Mouse (Mus musculus) gonadal fat pad, adult 2 months (tissue): Measurements from ENCODE around the gene Myadml2. TPM values are rescaled to one million over a fixed set of nuclear protein-coding genes. Genes with fewer than 3 reads are reported as not detected.

Source experiments
- DNase-seq: peaks from one replicate; pipeline ENCODE4 v3.0.0-alpha.2; 2012; ENCODE audit warnings: low read depth
- polyA plus RNA-seq: library from polyadenylated mRNA; depleted of rRNA; stranded (reverse); fragments of >200 nt; gene quantifications from 2 replicates; pipeline ENCODE4 v1.2.3, GENCODE M21; 2012

Gene Myadml2
- polyA plus RNA-seq, 1 experiment, result 0.26 TPM

DNA sequence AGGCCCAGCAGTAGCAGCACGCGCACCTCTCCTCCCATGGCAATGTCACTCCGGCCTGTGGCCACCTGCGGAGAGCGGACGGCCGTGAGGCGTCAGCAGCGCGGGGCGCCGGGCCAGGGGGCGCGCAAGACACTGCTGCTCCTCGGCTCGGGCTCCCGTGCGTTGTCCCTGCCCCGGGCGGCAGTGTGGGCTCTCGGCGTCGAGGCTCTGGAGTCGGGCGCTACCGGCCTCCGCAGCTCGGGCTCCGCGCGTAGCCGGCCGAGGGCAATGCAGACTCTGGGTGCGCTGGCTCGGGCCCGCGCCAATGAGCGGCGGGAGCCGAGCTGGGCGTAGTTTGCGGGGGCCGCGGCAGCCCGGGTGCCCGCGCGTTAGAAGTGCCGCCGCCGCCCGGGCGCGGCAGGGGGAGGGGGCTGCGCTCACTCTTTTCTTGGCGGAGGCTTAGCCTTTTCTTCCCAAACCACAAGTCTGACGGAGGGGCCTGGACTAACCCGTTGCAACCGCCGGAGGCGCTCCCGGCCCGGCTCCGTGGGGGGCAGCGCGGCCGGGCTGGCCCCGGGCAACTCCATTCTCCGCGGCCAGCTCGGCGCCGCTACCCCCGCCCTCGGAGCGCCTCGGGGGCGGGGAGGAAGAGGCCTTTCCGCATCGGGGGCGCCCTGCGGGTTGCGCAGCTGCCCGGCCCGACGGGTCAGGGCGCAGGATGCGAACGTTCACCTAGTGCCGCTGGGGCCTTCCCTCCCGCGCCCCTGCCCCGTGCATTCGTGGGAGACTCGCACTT, 12.5 kb upstream of the Myadml2 start:
- no peak for DNase-seq

DNA sequence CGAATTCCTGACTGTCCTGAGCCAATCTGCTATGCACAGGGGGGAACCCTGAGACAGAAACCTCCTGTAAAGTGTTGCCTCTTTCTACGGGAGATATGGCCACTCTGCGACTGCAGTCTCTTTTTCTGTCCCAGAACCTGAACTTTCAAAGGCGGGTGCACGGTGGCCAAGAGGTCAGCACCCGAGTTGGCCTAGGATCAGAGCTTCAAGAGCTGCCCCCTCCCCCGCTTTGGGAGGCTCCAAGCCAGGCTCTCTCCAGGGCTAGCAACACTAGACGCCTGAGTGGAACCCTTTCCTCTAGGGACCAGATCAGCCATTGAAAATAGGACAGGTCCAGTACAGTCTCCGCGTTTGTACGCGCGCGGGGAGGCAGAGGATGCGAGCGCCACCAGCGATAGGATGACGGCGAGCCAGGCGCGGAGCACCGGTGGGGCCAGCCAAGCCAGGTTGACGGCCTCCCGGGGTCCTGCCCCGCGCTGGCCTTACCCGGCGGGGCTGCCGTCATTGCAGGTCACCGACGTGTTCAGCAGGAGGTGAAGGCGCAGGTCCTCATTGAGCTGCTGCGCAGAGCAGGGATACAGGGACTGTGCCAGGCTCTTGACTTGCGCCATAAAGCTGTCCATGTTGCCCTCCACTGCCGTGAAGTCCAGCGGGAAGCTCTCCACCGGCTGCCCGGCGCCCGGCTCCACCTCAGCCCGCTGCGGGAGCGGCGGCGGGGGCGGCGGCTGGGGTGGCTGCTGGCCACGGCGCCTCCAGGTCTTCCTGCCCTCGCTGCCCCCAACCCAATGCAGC, 11.7 kb upstream of the Myadml2 start:
- no peak for DNase-seq

DNA sequence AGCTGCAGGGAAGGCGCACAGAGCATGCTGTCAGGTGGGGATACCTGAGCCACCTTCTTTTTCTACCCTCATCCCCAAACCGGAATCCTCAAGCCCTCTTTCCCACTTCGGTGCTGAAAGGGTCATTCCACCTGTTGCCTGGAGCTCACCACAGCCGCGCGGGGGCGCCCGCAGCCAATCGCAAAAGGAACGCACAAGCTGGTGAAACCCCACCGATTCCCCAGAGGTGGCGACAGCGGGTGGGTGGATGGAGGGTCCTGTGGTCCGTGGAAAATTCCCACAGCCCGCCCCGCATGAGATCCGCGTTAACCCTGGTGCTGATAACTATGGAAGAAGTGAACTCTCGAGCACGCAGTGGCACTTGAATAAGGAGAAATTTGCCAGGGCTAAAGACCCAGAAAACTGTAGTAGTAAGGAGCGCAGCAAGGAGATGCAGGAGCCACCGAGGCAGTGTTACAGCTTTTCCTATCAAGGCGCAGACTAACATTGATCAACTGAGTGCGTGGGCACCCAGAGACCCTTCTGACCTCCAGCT, 11.0 kb upstream of the Myadml2 start:
- no peak for DNase-seq

DNA sequence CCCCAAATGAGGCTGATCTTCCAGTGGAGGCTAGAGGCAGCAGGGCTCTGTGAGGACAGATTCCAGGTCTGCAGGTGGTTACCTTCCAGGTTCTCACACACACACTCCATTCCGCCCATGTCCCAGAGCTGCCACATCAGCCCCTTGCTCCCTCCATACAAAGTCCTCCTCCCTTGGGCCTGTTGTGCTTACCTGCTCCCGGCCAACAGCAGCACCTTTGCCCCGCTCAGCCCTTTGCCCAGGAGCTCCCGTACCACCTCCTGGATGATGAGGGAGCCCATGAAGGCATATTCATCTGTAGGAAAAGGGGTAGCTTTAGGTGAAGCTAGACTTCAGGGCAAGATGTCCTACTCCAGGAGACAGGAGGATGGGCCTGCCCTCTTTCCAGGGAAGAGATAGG, 9.3 kb upstream of the Myadml2 start:
- DNase-seq, result no peak

DNA sequence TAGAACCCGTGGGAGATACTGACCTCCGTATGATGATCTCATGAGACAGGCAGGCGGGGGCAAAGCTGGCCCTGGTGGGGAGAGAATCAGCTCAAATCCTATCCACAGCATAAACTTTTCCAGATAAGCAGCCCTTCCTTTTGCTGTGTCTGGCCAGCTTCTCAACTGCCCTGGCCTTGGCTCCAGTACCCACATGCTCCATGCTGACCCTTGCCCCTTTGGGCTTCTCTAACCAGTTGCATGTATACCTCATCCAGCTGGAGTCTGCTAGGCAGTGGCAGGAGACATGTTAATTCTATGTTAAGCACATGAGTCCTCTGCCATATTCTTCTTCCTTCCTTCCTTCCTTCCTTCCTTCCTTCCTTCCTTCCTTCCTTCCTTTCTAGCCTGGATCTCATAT, 6.8 kb upstream of the Myadml2 start:
- no peak for DNase-seq

DNA sequence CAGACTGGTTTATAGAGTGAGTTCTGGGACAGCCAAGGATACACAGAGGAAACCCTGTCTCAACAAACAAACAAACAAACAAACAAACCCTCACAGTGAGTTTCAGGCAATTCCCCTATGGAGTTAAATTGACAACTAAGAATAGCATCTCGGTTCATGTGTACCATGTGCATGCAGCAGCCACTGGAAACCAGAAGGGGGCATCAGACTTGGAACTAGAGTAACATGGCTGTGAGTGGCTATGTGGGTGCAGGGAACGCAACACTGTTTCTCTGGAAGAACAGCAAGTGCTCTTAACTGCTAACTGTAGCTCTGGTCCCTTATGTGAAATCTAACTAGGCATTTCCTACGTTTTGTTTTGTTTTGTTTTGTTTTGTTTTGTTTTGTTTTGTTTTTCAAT, 3.9 kb upstream of the Myadml2 start:
- no peak for DNase-seq

DNA sequence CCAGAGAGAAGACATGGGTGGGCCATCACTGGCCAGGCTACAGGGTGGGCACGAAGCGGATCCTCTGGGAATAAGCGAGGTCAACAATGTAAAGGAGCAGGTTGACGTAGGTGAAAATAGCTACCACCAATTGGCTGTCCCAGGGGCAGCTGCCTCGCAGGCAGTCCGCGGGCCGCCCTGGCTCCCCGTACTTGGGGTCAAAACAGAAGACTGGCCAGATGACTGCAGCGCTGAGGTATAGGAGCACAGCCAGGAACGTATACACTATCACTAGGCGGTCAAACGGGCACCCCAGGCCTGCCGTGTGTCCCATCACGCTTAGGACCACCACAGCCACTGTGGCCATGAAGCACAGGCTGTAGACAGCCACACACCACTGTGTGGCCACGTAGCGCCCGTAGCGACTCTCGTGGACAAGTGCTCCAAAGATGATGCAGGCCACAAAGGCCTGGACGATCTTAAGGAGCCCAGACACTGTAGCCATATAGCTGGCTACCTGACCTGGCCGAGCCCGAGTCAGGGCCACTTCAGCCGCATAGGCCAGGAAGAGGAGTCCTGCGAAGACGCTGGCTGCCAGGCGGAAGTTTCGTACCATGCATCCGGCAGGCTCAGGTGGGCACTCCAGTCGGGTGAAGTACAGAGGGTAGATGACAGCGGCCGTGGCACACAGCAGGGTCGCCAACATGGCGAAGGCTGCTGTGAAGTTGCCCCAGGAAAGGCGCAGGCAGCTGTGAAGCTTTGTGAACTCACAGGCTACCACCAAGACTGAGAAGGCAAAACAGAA, 719 bp downstream of the Myadml2 start:
- DNase-seq, result no peak

DNA sequence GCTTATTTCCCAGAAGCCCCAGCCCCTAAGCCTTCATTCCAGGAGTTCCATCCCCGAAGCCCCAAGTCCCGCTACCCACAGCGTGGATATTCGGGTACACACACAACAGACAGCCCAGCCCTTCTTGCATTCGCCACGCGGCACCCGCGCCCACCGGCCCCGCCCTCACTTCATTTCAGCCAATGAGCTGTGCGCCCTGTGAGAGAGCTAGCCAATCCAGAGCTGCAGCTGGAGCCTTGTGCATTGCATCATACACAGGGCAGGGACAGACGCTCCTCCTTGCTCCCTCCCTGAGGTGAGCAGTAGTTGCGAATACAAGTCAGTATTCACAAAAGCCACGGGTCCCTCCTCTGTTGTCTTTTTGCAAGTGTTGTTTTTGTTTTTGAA, 4.4 kb downstream of the Myadml2 start, which contains the start of gene Pycr1:
Gene Pycr1 (minus strand): TSS at position 169 of the 387 bp plus-strand sequence.
- DNase-seq, result no peak

DNA sequence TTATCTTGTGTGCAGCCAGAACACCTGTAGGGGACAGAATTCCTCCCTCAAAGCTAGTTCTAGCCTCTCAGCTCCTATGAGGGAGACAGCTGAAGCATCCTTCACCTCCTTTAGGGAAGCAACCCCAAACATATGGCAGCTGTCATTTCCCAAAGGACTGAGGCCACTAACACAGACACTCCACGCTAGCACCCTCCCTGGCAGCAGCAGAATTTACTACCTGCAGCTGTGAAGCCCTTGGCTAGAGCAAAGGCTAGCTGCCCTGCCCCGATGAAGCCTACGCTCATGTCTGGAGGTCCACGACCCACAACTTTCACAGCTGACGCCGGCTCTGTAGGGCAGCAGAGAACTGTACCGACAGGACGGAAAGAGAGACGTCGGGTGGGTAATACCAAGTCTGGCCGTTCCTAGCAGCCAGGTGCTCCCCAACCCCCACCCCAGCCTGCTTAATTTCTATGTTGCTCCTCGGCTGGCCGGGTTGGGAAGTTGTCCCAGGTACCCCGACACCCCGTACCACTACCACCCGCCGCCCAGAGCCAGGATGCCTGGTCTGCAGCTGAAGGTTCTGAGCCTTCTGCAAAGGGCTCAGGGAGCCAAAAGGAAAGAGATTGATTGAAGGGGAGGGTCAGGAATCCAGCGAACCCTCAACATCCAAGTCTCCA, 4.9 kb downstream of the Myadml2 start:
- DNase-seq, result no peak

DNA sequence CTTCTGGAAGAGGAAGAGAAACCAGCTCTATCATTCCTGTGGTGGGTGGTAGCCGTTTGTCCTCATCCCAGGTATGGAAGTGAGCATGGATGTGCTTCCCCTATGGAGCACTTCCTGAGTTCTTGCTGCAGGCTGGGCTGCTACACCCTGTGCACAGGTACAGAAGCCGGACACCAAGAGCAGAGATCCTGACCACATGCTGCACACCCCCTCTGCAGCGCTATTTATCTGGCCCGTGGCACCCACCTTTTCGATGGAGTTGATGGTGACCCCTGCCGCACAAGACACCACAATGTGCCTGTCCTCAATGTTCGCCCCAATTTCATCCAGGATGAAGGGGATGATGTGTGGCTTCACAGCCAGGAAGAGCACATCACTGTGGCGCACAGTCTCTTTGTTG, 6.1 kb downstream of the Myadml2 start:
- DNase-seq, result no peak

DNA sequence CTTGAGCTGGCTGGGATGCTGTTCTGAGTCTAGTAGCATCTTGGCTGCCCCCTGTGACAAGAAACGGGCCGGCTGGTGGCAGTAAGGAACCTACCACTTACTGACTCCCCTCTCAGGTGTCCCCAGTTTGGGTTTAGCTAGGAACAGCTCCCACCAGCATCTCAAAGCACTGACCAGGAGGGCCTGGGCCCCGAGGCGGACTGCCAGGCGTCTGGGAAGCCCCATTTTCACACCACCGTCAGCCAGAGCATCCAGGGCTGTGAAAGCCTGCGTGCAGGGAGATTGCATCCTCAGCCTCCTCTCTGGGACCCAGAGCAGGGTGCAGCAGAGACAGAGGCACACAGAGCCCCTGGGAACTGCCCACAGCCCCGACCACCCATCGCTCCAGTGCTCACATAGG, 6.7 kb downstream of the Myadml2 start:
- no peak for DNase-seq

DNA sequence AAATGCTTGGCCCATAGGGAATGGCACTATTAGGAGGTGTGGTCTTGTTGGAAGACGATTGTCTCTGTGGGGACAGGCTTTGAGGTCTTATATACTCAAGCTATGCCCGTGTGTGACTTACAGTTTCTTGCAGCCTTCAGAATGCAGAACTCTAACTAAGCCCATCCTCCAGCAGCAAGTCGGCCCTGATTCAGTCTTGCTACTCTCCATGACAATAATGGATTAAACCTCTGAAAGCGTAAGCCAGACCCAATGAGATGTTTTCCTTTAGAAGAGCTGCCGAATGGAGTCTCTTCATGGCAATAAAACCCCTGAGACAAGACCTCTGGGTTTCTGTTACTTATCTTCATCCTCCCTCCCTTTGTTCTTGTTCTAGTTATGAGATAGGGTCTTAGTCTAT, 13.1 kb downstream of the Myadml2 start:
- no peak for DNase-seq

DNA sequence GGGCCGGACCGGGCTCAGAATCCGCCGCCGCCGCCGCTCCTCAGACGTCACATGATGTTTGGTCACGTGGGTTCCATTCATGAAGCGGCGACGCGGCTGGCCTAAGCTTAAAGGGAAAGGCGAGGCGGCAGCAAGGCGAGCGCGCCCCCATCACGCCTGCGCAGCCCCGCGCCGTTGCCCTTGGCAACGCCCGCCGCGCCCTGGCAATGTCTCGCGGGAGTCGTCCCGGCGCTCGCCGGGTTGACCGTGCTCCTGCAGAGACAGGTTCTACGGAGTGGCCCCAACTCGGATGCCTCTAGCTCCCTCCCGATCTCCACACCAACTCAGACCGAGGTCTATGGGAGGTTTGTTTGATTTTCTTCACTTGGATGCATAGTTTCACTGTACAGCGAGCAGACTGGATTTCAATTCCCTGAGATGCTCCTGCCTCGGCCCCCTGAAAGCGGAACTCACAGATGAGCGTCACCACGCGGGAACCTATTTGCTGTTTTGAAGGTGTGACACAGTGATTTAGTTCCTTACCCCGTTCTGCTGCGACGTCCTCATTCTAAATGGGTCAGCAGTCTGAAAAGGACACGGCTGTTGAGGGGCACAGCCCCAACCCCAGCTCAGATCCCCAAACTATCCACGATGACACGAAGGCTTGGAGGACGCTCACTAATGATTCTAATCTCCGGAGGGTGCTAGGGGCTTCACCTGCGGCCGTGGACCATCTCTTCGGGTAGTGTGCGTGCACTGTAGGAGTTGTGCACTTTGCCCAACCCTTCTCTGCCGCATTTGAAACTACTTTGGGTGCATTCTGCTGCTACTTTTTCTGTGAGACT, 14.2 kb downstream of the Myadml2 start, which contains the start of gene Mafg:
Gene Mafg (minus strand): TSS at position 81 of the 824 bp plus-strand sequence.
- no peak for DNase-seq

DNA sequence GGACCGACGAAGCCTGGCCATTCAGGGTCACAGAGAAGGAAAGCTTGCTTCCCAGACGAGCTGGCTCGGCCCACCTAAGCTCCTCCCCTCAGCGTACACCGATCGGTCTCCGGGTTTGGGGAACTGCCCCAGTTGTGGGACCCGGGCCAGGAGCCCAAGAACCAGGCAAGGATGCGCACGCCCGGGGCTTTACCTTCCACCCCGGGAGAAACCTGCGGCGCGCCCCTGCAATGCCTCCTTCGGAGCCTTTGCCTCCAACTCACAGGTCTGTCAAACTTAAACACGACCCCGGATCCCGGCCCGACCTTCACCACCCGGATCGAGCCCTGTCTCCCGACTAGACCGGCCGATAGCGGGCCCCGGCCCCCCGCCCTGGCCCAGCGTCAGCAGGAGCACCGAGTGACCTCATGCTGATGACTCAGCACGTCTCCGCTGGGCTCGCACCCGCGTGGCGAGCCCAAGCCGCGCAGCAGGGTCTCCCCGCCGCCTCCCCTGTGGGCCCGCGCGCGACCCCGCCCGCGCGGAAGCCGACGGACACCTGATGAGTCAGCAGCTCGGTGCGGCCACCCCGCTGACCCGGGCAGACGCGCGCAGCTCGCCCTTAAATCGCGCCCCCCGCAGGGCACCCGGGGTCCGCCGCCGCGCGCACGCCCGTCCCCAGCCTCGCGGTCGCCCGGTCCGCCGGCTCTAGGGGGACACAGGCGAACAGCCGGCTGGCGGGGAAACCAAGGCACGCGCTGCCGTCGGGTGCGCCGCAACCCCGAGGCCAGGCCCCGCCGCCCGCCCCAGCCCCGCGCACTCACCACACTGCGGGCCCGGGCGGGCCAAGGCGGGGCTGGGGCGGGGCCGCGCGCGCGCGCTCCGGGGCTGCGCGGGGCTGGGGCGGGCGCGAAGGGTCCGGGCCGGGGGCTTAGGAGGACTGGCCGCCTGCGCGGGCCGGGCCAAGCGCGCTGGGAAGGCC, 15.1 kb downstream of the Myadml2 start:
- no peak for DNase-seq

DNA sequence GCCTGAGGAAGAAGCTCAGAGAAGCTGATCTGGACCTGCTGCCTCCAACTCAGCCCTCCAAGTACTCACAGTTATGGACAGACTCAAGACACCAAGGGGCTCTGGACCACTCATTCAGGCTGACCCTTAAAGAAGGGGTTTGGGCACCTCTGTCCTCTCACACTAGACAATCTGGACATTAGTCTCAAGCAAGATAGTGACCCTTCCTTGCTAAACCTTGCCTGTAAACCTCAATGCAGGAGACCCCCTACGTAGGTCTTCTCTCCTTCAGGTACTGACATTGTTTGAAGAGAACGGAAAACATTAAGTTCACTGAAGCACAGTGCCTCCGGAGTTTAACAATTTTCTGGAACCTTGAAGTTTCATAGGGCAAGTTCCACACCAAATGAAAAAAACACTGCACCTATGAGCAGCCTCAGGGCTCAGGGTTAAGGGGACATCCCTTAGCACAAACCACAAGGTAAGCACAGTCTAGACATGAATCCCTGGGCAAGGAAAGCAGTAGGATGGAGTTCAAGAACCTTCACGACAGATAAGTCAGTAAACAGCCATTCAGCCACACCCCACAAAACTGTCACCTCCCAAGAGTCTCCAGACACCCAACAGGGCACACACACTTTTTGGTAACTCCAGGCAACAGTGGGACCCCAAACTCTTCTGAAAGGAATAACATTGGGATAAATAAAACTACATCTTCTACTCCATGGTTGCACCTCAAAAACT, 16.1 kb downstream of the Myadml2 start:
- no peak for DNase-seq

DNA sequence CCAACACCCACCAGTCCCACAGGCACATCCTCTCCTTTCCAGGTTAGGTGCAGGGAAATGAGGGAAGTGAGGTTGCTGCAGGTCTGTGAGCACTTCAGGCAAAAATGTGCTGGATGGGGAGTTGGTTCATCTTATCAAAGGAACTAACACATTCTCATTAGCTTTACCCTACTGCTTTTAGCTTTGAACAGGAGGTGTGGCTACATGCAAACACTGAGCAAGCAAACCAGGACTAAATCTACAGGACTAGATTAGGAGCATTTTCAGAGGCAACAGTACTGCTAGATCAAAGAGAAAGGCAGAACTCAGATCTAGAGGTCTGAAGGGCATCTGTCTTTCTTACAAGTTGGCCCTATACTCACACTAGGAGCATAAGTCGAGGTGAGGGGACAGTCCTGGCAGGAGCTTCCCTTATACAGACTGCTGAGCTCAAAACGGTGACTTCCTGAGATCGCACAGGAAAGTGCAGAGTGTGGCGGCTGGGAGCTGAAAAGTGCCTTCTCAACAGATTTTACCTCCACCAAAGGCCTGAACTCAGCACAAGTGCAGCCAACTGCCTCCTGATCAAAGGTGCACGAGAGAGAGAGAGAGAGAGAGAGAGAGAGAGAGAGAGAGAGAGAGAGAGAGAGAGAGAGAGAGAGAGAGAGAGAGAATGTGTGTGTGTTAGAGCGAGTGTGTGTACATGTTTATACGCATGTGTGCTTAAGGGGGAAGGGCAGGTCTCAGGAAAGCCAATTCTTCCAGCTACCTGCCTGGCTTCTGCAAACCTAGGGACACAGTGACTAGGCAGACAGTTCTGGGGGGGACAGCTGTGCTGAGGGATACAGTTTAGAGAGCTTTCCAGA, 16.9 kb downstream of the Myadml2 start:
- no peak for DNase-seq

DNA sequence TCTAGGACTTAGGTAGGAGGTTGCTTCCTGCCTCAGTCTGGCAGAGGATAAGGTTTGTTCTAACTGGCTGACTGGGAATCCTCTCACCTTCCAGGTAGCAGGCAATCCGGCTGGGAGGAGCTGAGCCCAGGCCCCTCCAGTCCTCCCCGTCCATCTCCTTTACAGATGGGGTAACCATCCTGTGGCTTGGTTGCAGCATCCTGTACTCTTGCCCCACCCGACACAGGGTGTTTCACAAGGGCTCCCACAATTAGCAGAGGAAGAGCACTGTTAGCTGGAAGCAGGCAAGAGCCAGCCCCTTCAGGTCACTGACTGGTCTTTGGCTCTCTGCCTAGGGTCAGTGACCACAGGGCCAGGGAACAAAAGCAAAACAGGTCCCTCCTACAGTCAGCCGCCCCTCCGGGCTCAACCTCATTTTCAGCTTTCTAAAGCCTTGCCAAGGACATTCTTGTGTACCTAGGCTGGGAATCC, 17.5 kb downstream of the Myadml2 start:
- peak; percentile 62 for DNase-seq

DNA sequence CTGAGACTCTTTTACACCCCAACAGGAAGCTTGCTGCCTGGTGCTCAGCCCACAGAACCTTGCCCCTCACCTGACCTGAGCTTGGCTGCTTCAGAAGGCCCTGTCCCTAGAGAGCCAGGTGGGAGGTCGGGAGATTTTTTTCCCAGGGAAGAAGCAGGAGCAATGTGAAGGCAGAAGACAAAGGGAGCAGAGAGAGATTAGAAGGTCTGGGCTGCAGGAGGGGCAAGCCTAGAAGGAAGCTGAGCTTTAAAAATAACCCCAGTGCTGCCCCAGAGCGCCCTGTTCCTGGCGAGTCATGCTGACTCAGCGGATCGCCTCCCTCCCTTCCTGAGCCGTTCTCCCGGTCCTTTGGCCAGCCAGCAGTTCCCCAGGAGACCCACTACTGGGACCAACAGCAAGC, 18.0 kb downstream of the Myadml2 start:
- no peak for DNase-seq
